ENCODE assay signal across 20 mouse cellular contexts in the genomic region with DNA sequence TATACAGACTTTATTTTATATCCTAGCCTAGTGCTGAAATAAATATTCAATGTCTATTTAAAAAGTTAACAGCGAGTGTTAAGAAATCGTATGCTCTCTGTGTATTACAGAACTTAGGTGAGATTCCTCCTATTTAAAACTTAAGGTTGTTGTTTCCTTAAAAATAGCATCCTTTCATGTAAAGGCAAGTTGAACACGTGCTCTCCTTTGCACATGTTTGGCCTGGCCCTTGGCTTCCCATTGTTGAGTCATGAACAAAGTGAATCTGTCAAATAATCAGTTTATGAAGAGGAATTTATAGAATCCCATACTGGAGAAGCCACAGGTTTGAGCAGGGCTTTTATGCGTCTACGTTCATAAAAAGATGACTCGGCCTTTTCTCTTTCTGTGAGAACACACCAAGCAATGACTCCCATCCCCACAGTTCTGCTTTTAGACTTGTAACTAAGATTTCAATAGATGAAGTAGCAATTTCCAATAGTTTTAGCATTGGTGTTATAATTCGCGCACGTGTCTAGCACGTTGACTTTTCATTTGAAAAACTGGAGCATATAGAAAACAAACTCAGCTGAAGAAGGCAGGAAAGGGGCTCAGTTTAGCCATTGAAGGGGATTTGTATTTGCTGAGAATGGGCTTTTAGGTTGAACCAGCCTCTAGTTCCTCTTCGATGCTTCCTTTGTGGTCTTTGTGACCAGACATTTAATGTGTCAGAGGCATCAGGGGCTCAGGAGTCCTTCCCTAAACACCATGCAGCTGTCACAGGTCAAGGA. TPM values are rescaled to one million over a fixed set of nuclear protein-coding genes. Genes with fewer than 3 reads are reported as not detected.
DNase-seq lines count a peak whose midpoint lies in the region; ATAC-seq and TF ChIP-seq lines count a peak whose summit lies in the region.
"Had no signal": no experiment of that assay in that cellular context is flagged by ENCODE, and none has a peak within 500 bp of the region (broad histone marks: within the 10 kb centered on the region; RNA-seq: fewer than 3 reads in every experiment).

No protein-coding gene starts in this region.

- ATAC-seq in neutrophil, adult 5-6 weeks (ENCODE audit: extremely low read depth, insufficient number of reproducible peaks, low FRiP score, poor library complexity, severe bottlenecking): peak; percentile 37; the same call in 1 of the 2 replicates
- ATAC-seq in forebrain, embryonic 11.5 days (replicated peaks; ENCODE audit: low FRiP score): no peak
- ATAC-seq in liver, embryonic 12.5 days: no peak
- ATAC-seq: forebrain, postnatal 0 days had no signal

- H3K27ac ChIP-seq in bone marrow macrophage, adult 2 months (ENCODE audit: insufficient read depth, low read depth, low read length): peak overlapping the region; percentile 84
- peak overlapping the region; percentile 35; the same call in 1 of the 2 replicates for H3K27ac ChIP-seq in embryonic fibroblast, embryonic 13.5 days (ENCODE audit: insufficient read depth, low read length)
- H3K27ac ChIP-seq in forebrain, embryonic 11.5 days (ENCODE audit: low read depth, low read length): no peak overlapping the region
- H3K27ac ChIP-seq in liver, embryonic 12.5 days: no peak overlapping the region
- H3K27ac ChIP-seq: embryonic facial prominence, embryonic 13.5 days; heart, embryonic 15.5 days; hindbrain, embryonic 10.5 days; limb, embryonic 12.5 days; stomach, embryonic 15.5 days had no signal

- WGBS in forebrain, embryonic 11.5 days: 85% methylated on average over 11 of the region's 11 CpGs
- 42% methylated on average over 11 of the region's 11 CpGs for WGBS in liver, embryonic 12.5 days (ENCODE audit: insufficient replicate concordance)

- H3K4me3 ChIP-seq in bone marrow macrophage, adult 2 months (ENCODE audit: insufficient read depth, low read length): peak overlapping the region; percentile 14; the same call in 1 of the 2 replicates
- H3K4me3 ChIP-seq in embryonic fibroblast, embryonic 13.5 days (ENCODE audit: insufficient read depth, low read length): no peak overlapping the region
- H3K4me3 ChIP-seq in forebrain, embryonic 11.5 days (ENCODE audit: low read depth, low read length): no peak overlapping the region
- no peak overlapping the region for H3K4me3 ChIP-seq in liver, embryonic 12.5 days
- H3K4me3 ChIP-seq: embryonic facial prominence, embryonic 13.5 days; heart, embryonic 15.5 days; hindbrain, embryonic 10.5 days; limb, embryonic 12.5 days; stomach, embryonic 15.5 days had no signal

- H3K9me3 ChIP-seq in forebrain, embryonic 11.5 days (ENCODE audit: control insufficient read depth, low read length): no peaks in the 10 kb centered on the region
- no peaks in the 10 kb centered on the region for H3K9me3 ChIP-seq in liver, embryonic 12.5 days (replicated peaks)
- H3K9me3 ChIP-seq: embryonic facial prominence, embryonic 13.5 days; heart, embryonic 15.5 days; hindbrain, embryonic 10.5 days; stomach, embryonic 15.5 days had no signal

- no peak for TF ChIP-seq CTCF in bone marrow macrophage, adult 2 months (IDR thresholded peaks at IDR 0.05; ENCODE audit: low read depth, low read length)
- TF ChIP-seq CTCF in embryonic fibroblast, embryonic 13.5 days (IDR thresholded peaks at IDR 0.05; ENCODE audit: borderline replicate concordance, insufficient read depth, low read length): no peak

- DNase-seq in layer of hippocampus, adult 9-11 months: peak; percentile 29
- DNase-seq in layer of hippocampus, postnatal 10 days (ENCODE audit: low spot score in 2 of 2): no peak
- no peak for DNase-seq in forebrain, embryonic 11.5 days (ENCODE audit: low spot score)
- DNase-seq: cerebellum, adult 9-10 months; forebrain, postnatal 0 days; gastrocnemius, postnatal 14 days; kidney, adult 2 months; kidney, postnatal 14 days; lung, postnatal 10 days; right cerebral cortex, postnatal 4 days; thymus, adult 18-20 months had no signal

- H3K4me2 ChIP-seq in forebrain, embryonic 11.5 days (ENCODE audit: low read depth, low read length, severe bottlenecking): no peak overlapping the region
- no peak overlapping the region for H3K4me2 ChIP-seq in liver, embryonic 12.5 days
- H3K4me2 ChIP-seq: embryonic facial prominence, embryonic 13.5 days; heart, embryonic 15.5 days; limb, embryonic 12.5 days; stomach, embryonic 15.5 days had no signal

- no peaks in the 10 kb centered on the region for H3K36me3 ChIP-seq in forebrain, embryonic 11.5 days (ENCODE audit: control insufficient read depth, insufficient read depth, low read length)
- H3K36me3 ChIP-seq in liver, embryonic 12.5 days: no peaks in the 10 kb centered on the region
- H3K36me3 ChIP-seq: embryonic facial prominence, embryonic 13.5 days; heart, embryonic 15.5 days; hindbrain, embryonic 10.5 days; limb, embryonic 12.5 days; stomach, embryonic 15.5 days had no signal

- peaks cover 45% of the 10 kb centered on the region for H3K4me1 ChIP-seq in bone marrow macrophage, adult 2 months (ENCODE audit: control insufficient read depth, insufficient read depth, low read length)
- H3K4me1 ChIP-seq in embryonic fibroblast, embryonic 13.5 days (ENCODE audit: control insufficient read depth, insufficient read depth, low read length): peaks cover 4% of the 10 kb centered on the region; the same call in 1 of the 2 replicates
- no peaks in the 10 kb centered on the region for H3K4me1 ChIP-seq in forebrain, embryonic 11.5 days (replicated peaks; ENCODE audit: control insufficient read depth, insufficient read depth, low read length)
- H3K4me1 ChIP-seq in liver, embryonic 12.5 days: no peaks in the 10 kb centered on the region
- H3K4me1 ChIP-seq: embryonic facial prominence, embryonic 13.5 days; limb, embryonic 12.5 days; stomach, embryonic 15.5 days had no signal

- H3K27me3 ChIP-seq in forebrain, embryonic 11.5 days (ENCODE audit: control insufficient read depth, insufficient read depth, low read length): no peaks in the 10 kb centered on the region
- no peaks in the 10 kb centered on the region for H3K27me3 ChIP-seq in liver, embryonic 12.5 days (replicated peaks)
- H3K27me3 ChIP-seq: embryonic facial prominence, embryonic 13.5 days; heart, embryonic 15.5 days; limb, embryonic 12.5 days; stomach, embryonic 15.5 days had no signal

- H3K9ac ChIP-seq in forebrain, embryonic 11.5 days (ENCODE audit: low read length): no peak overlapping the region
- no peak overlapping the region for H3K9ac ChIP-seq in liver, embryonic 12.5 days
- H3K9ac ChIP-seq: embryonic facial prominence, embryonic 13.5 days; forebrain, postnatal 0 days; heart, embryonic 15.5 days; limb, embryonic 12.5 days; stomach, embryonic 15.5 days had no signal

- TF ChIP-seq POLR2A in bone marrow macrophage, adult 2 months (IDR thresholded peaks at IDR 0.05; ENCODE audit: borderline replicate concordance, low read depth, low read length): no peak
- TF ChIP-seq POLR2A in embryonic fibroblast, embryonic 13.5 days (IDR thresholded peaks at IDR 0.05; ENCODE audit: low read depth, low read length): no peak

RNA-seq across cellular contexts. Expression of gene Camk2d, which starts 29.1 kb away (rescaled TPM):
- 10 to 100 TPM; 67.3 to 73.7 TPM for total RNA-seq in layer of hippocampus, postnatal 10 days (2021)
- 40.0 and 59.0 TPM in 2 replicates for polyA plus RNA-seq in bone marrow macrophage, adult 2 months (2012; ENCODE audit: insufficient read depth, insufficient read length, missing spikeins)
- polyA plus RNA-seq in embryonic fibroblast, embryonic 13.5 days (2011; ENCODE audit: insufficient read length, low read depth, missing spikeins): 186 and 189 TPM in 2 replicates
- total RNA-seq in neutrophil, adult 5-6 weeks (2017): 132 and 166 TPM in 2 replicates
- 15.4 and 16.5 TPM in 2 replicates for polyA plus RNA-seq in forebrain, embryonic 11.5 days (2014; fragmentation: Nextera tagmentation; extraction: Ambion mirVana)
- 6.3 and 7.1 TPM in 2 replicates for polyA plus RNA-seq in liver, embryonic 12.5 days (2016; fragmentation: Nextera tagmentation; extraction: Ambion mirVana)

Comparison
In these comparisons a context has a peak if more than half of its experiments do, and no peak if none do; other contexts are left out.
1. H3K27ac ChIP-seq: peak in bone marrow macrophage, adult 2 months (single experiment) and embryonic fibroblast, embryonic 13.5 days (single experiment); none in forebrain, embryonic 11.5 days (single experiment) and liver, embryonic 12.5 days (single experiment).